Mouse (Mus musculus): ENCODE measurements around the gene Hectd2.

The Hectd2 gene

DNA sequence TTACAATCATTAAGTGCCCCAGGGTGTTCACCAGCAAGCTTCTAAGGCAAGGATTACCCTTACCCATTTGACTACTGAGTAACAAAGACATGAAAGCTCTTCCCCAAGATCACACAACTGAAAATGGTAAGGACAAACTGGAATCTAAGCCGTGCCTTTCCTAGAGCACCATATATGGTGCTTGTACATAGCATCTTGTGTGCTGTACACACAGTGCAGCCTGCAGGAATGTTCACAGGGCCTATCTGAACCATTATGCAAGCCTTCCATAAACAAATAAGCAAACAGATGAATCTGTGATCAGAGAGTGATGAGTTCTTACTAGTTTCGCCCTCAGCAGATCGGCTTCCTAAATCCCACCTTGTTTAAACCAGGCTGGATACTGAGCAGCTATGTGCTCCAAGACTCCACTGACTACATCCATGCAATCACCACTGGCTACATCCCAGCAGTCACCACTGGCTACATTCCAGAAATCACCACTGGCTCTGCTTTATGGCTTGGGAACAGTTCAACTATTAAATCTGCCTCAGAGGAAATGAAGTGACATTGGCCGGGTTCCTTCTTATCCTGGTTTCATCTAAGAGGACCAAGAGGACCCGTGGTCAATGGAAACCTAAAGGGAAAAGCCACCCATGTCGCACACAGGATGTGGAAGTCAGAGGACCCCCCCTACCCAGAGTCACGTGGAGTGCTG is 91.8 kb downstream of the Hectd2 start:
- peak; percentile 64 for DNase-seq (ENCODE audit: low read depth)

DNA sequence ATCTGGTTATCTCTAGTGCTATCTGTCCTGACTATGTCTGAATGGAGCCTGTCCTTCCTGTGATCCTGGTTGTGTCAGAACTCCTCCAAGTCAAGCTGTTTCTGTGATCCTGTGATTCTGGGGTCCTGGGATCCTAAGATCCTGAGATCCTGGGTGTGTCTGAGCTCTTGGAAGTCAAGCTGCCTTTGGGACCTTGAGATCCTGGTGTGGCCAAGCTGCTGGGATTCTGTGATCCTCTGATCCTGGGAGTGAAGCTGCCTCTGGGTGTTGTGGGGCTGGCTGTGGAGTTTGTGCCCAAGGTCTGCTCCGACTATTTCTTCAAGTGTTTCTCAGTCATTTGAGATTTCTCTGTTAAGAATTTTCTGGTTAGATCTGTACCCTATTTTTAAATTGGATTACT is 98.2 kb downstream of the Hectd2 start:
- DNase-seq (ENCODE audit: low read depth): no peak

DNA sequence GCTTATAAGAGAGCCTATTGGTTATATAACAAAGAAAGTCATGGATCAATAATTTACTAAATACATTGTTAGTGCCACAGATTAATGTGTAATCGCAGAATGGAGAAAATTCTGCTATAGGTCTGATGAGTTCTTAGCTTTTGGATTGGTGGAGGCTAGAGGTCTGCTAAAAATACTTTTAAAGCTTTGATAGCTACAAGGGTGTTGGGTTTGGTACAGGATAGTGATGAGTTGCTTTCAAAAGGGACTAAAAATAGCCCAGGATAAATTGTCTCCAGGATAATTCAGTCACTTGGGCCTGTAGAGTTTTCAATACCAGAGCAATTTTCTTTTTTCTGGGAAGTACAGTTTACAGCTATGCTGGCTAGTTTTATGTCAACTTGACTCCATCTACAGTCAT is 108.3 kb downstream of the Hectd2 start:
- no peak for DNase-seq (ENCODE audit: low read depth)

DNA sequence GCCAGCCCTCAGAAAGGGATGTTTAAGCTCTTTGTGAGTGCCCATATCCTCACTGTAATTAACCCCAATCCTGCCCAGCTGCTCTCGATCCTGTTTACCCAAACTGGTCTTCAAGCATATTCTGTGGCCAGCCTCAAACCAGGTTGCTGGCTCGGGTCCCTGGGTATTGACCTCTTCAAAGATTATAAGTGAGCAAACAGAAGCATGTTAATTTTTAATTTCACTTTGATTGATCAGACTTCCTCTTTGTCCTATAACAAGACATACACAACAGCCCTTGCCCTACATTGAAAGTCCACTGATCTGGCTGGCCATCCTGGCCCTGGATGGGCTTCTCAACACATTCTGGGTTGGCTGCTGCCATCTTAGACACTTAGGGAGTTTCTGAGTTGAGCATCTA is 109.5 kb downstream of the Hectd2 start:
- no peak for DNase-seq (ENCODE audit: low read depth)

GRCm38 (mm10) chr19:36664417-36664816 is 110.0 kb downstream of the Hectd2 start:
- DNase-seq (ENCODE audit: low read depth): no peak

DNA sequence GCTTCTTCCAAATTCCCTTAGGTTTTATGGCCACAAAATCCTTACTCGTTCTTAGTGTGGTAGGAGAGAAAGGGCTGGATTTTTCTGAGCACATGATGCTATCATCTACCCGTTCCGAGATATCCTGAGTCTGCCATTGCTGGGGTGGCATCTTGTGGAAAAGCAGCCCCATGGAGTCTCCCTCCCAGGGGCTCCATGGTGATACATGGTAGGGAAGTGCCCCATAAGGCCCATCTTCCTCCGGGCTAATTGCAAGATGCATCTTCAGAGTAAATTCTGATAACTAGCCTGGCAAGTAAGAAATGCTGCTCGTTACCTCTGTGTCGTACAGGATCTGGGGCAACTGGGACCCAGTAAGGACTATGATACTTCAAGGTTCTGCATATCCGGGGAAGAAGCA is 110.8 kb downstream of the Hectd2 start:
- no peak for DNase-seq (ENCODE audit: low read depth)

DNA sequence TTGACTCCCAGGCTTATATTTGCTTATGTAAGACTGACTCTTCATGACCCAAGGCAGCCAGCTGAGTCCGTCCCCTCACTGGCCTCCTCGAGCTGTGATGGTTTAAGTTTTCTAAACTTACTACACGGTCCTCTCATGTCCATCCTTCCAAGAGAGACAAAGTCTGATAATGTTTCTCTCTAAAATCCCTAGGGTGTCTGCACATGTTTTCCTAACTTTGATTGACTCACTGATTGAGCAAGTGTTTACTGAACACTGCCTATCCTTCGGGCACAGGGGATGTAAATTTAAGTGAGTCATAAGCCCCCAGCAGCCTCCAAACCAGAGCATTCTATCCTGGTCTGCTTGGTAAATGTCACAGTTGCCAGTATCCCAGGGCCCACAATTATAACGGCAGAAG is 111.2 kb downstream of the Hectd2 start:
- peak; percentile 72 for DNase-seq (ENCODE audit: low read depth)

- no peak for DNase-seq (ENCODE audit: low read depth)
These were observed 112.0 kb downstream of the Hectd2 start for GRCm38 (mm10) chr19:36666471-36666870.

DNA sequence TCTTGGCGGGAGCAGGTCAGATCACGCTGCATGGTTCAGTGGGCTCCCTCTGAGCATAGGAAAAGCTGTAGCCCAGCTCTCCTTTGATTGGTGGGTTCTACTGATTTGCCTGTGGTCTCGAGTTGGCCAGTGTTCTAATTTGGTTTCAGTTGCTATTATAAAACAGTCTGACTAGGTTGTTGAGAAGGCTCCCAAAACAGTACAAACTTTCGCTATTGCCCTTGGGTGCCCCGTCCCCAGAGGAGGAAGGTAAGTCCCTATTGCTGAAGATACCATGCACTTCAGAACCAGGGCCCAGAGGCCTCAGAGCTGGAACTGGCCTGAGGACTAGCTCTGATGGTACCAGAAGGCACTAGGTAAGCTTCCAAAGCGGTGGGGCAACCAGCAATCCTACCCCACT is 112.9 kb downstream of the Hectd2 start:
- DNase-seq (ENCODE audit: low read depth): no peak

- no peak for DNase-seq (ENCODE audit: low read depth)
These were observed 113.7 kb downstream of the Hectd2 start for GRCm38 (mm10) chr19:36668098-36668497.

GRCm38 (mm10) chr19:36668881-36669639 is 114.6 kb downstream of the Hectd2 start:
- DNase-seq (ENCODE audit: low read depth): no peak

GRCm38 (mm10) chr19:36669720-36670451 is 115.4 kb downstream of the Hectd2 start:
- DNase-seq (ENCODE audit: low read depth): no peak

All from NIH3T3 (cell line).